Comparison of ENCODE assay signal across 17 mouse cellular contexts in genomic region chr9:43114833-43115232, GRCm38 (mm10). TPM values are rescaled to one million over a fixed set of nuclear protein-coding genes. Genes with fewer than 3 reads are reported as not detected.
DNase-seq lines count a peak whose midpoint lies in the region; ATAC-seq and TF ChIP-seq lines count a peak whose summit lies in the region.
"Had no signal": no experiment of that assay in that cellular context is flagged by ENCODE, and none has a peak within 500 bp of the region (broad histone marks: within the 10 kb centered on the region; RNA-seq: fewer than 3 reads in every experiment).

No protein-coding gene starts in this region.

- H3K9ac ChIP-seq in hindbrain, embryonic 15.5 days: no peak overlapping the region
- no peak overlapping the region for H3K9ac ChIP-seq in liver, embryonic 14.5 days (replicated peaks)
- H3K9ac ChIP-seq: limb, embryonic 15.5 days had no signal

- peaks cover 12% of the 10 kb centered on the region; the same call in 1 of the 2 replicates for H3K36me3 ChIP-seq in hindbrain, embryonic 15.5 days
- peaks cover 22% of the 10 kb centered on the region for H3K36me3 ChIP-seq in hindbrain, embryonic 10.5 days
- H3K36me3 ChIP-seq in liver, embryonic 14.5 days (replicated peaks; ENCODE audit: control insufficient read depth, insufficient read depth, low read depth): no peaks in the 10 kb centered on the region

- no peaks in the 10 kb centered on the region for H3K27me3 ChIP-seq in hindbrain, embryonic 15.5 days
- H3K27me3 ChIP-seq in hindbrain, embryonic 10.5 days (ENCODE audit: insufficient read depth, poor library complexity, severe bottlenecking): peaks cover 4% of the 10 kb centered on the region; the same call in 1 of the 2 replicates
- peaks cover 52% of the 10 kb centered on the region for H3K27me3 ChIP-seq in liver, embryonic 14.5 days (ENCODE audit: control insufficient read depth, insufficient read depth, low read length)
- H3K27me3 ChIP-seq: limb, embryonic 15.5 days had no signal

- peak overlapping the region; percentile 67; the same call in 1 of the 2 replicates for H3K4me2 ChIP-seq in hindbrain, embryonic 15.5 days
- H3K4me2 ChIP-seq in liver, embryonic 14.5 days (ENCODE audit: low read depth): peak overlapping the region; percentile 82

- no peak for ATAC-seq in hindbrain, embryonic 15.5 days (ENCODE audit: low FRiP score, low read depth)
- ATAC-seq in liver, embryonic 14.5 days (ENCODE audit: insufficient read depth): no peak

- H3K9me3 ChIP-seq in hindbrain, embryonic 15.5 days: no peaks in the 10 kb centered on the region
- no peaks in the 10 kb centered on the region for H3K9me3 ChIP-seq in hindbrain, embryonic 10.5 days
- H3K9me3 ChIP-seq in liver, embryonic 14.5 days (ENCODE audit: control insufficient read depth, low read length): no peaks in the 10 kb centered on the region
- H3K9me3 ChIP-seq: limb, embryonic 15.5 days; midbrain, embryonic 10.5 days had no signal

- H3K4me3 ChIP-seq in gastrocnemius, adult 2 months: no peak overlapping the region
- H3K4me3 ChIP-seq in hindbrain, embryonic 15.5 days: no peak overlapping the region
- H3K4me3 ChIP-seq in hindbrain, embryonic 10.5 days: no peak overlapping the region
- H3K4me3 ChIP-seq in liver, embryonic 14.5 days (ENCODE audit: insufficient read depth in 1 of 2, low read depth in 2 of 2, low read length in 2 of 2): no peak overlapping the region

- peaks cover 20% of the 10 kb centered on the region for H3K4me1 ChIP-seq in hindbrain, embryonic 15.5 days (replicated peaks)
- H3K4me1 ChIP-seq in hindbrain, embryonic 10.5 days (replicated peaks): peaks cover 20% of the 10 kb centered on the region
- peaks cover 21 to 22% of the 10 kb centered on the region in 2 experiments for H3K4me1 ChIP-seq in liver, embryonic 14.5 days (replicated peaks; ENCODE audit: control insufficient read depth in 2 of 2, insufficient read depth in 2 of 2, low read length in 1 of 2)

- intact Hi-C loops in gastrocnemius, adult 2 months (cut with DNase I): no loop called here
- intact Hi-C loops in gastrocnemius, postnatal 14 days (cut with DNase I; ENCODE audit: low total_unique reads): no loop called here

- TF ChIP-seq EP300 in liver, embryonic 14.5 days (IDR thresholded peaks at IDR 0.05; ENCODE audit: low read depth): no peak

- 91% methylated on average over 4 of the region's 4 CpGs for WGBS in hindbrain, embryonic 15.5 days
- 94% methylated on average over 4 of the region's 4 CpGs for WGBS in hindbrain, embryonic 10.5 days
- 79% methylated on average over 4 of the region's 4 CpGs for WGBS in liver, embryonic 14.5 days (ENCODE audit: insufficient replicate concordance)

- TF ChIP-seq CTCF in gastrocnemius, adult 2 months (IDR thresholded peaks at IDR 0.05): no peak
- TF ChIP-seq CTCF in liver, embryonic 14.5 days (IDR thresholded peaks at IDR 0.05; ENCODE audit: low read depth): no peak

- no peak for DNase-seq in gastrocnemius, adult 2 months
- no peak for DNase-seq in gastrocnemius, postnatal 14 days
- no peak for DNase-seq in hindbrain, embryonic 10.5 days (ENCODE audit: low spot score)
- DNase-seq in liver, embryonic 14.5 days (ENCODE audit: low read depth in 3 of 3, low spot score in 3 of 3): no peak
- DNase-seq in liver (no peak), NIH3T3 (ENCODE audit: low read depth) (peak; percentile 46)
- no peak for DNase-seq in right cerebral cortex, adult 18-20 months
- DNase-seq: adrenal gland, adult 2 months; cerebellum, adult 9-10 months; embryo, embryonic 11 days; gastrocnemius, postnatal 36 days; right cerebral cortex, postnatal 4 days; thymus, adult 18-20 months had no signal

- H3K27ac ChIP-seq in gastrocnemius, adult 2 months: peak overlapping the region; percentile 76; the same call in 1 of the 2 replicates
- H3K27ac ChIP-seq in hindbrain, embryonic 15.5 days (replicated peaks): no peak overlapping the region
- H3K27ac ChIP-seq in hindbrain, embryonic 10.5 days: no peak overlapping the region
- H3K27ac ChIP-seq in liver, embryonic 14.5 days: no peak overlapping the region
- H3K27ac ChIP-seq: limb, embryonic 15.5 days; midbrain, embryonic 10.5 days had no signal

RNA-seq across cellular contexts. Expression of gene Tmem136, which starts 1.5 kb away (rescaled TPM):
- 1 to 10 TPM; 2.3 to 3.0 TPM for total RNA-seq in gastrocnemius, adult 2 months (2021)
- total RNA-seq in gastrocnemius, postnatal 14 days (2021): 1 to 10 TPM; 1.2 TPM
- polyA plus RNA-seq in hindbrain, embryonic 15.5 days (2015; fragmentation: Nextera tagmentation; extraction: Ambion mirVana): 7.2 and 10.0 TPM in 2 replicates
- polyA plus RNA-seq in hindbrain, embryonic 10.5 days (2016; fragmentation: Nextera tagmentation; extraction: Ambion mirVana): 13.0 and 13.7 TPM in 2 replicates
- polyA plus RNA-seq in liver, embryonic 14.5 days (2012; rRNA removed): 0.94 and 0.97 TPM in 2 replicates
- polyA plus RNA-seq in liver, embryonic 14.5 days (2014; fragmentation: Nextera tagmentation; extraction: Ambion mirVana): 0.47 and 0.57 TPM in 2 replicates
- polyA plus RNA-seq: erythroblast, embryonic 14.5 days had no signal

RNA-seq across cellular contexts. Expression of gene Arhgef12, which starts 7.8 kb away (rescaled TPM):
- 10 to 100 TPM; 41.9 to 61.9 TPM for total RNA-seq in gastrocnemius, adult 2 months (2021)
- total RNA-seq in gastrocnemius, postnatal 14 days (2021): 10 to 100 TPM; 45.7 to 52.5 TPM
- 18.5 and 20.3 TPM in 2 replicates for polyA plus RNA-seq in hindbrain, embryonic 15.5 days (2015; fragmentation: Nextera tagmentation; extraction: Ambion mirVana)
- polyA plus RNA-seq in hindbrain, embryonic 10.5 days (2016; fragmentation: Nextera tagmentation; extraction: Ambion mirVana): 7.9 and 8.2 TPM in 2 replicates
- 7.5 and 9.3 TPM in 2 replicates for polyA plus RNA-seq in liver, embryonic 14.5 days (2012; rRNA removed)
- 5.2 and 6.5 TPM in 2 replicates for polyA plus RNA-seq in liver, embryonic 14.5 days (2014; fragmentation: Nextera tagmentation; extraction: Ambion mirVana)
